Mouse (Mus musculus) MEL (cell line): ENCODE results near the gene Ndrg3. TPM values are rescaled to one million over a fixed set of nuclear protein-coding genes. Genes with fewer than 3 reads are reported as not detected.
A peak's percentile ranks its signal among the peaks of the same experiment; 100 is the strongest.

Source experiments
- DNase-seq: peaks from one replicate; pipeline ENCODE4 v3.0.0; 2011; ENCODE audit warnings: low read depth, low spot score
- H3K27ac ChIP-seq: 2 replicates; pipeline ENCODE4 v1.5.1; 2012; ENCODE audit warnings: low read depth, mild to moderate bottlenecking, control low read depth, low read length, moderate library complexity; ENCODE audit not compliant: control insufficient read depth
- H3K27me3 ChIP-seq, 2 experiments: fragments of 150-350 bp in 1 of 2; sonication (generic) in 1 of 2; 2 replicates each; pipeline ENCODE4 v1.6.1; 2012; ENCODE audit warnings: low read length in 2 of 2, mild to moderate bottlenecking in 2 of 2, improper control_type of control experiment in 1 of 2, moderate library complexity in 1 of 2; ENCODE audit not compliant: insufficient read depth in 2 of 2, control insufficient read depth in 1 of 2
- H3K36me3 ChIP-seq, 2 experiments: 2 replicates each; pipeline ENCODE4 v1.6.1; 2012 to 2014; ENCODE audit warnings: low read length in 2 of 2, improper control_type of control experiment in 1 of 2, inconsistent platforms in 1 of 2, mild to moderate bottlenecking in 1 of 2; ENCODE audit not compliant: insufficient read depth in 2 of 2, control insufficient read depth in 1 of 2
- H3K4me1 ChIP-seq, 2 experiments: fragments of 150-350 bp in 1 of 2; sonication (generic) in 1 of 2; 2 replicates each; pipeline ENCODE4 v1.6.1; 2012; ENCODE audit warnings: low read length in 2 of 2, improper control_type of control experiment in 1 of 2, mild to moderate bottlenecking in 1 of 2; ENCODE audit not compliant: insufficient read depth in 2 of 2, control insufficient read depth in 1 of 2
- H3K4me3 ChIP-seq, 2 experiments: fragments of 150-350 bp in 1 of 2; sonication (generic) in 1 of 2; 2 replicates each; pipeline ENCODE4 v1.5.1; 2012; ENCODE audit warnings: low read depth in 2 of 2, low read length in 2 of 2, mild to moderate bottlenecking in 2 of 2, moderate library complexity in 2 of 2, control low read depth in 1 of 2, improper control_type of control experiment in 1 of 2; ENCODE audit not compliant: control insufficient read depth in 1 of 2, insufficient read depth in 1 of 2
- H3K79me2 ChIP-seq: 2 replicates; pipeline ENCODE4 v1.6.1; 2012; ENCODE audit warnings: mild to moderate bottlenecking, low read length, moderate library complexity; ENCODE audit not compliant: control insufficient read depth, poor library complexity, insufficient read depth
- H3K9ac ChIP-seq: 2 replicates; pipeline ENCODE4 v1.6.1; 2012; ENCODE audit warnings: low read depth, mild to moderate bottlenecking, control low read depth, low read length, moderate library complexity; ENCODE audit not compliant: control insufficient read depth, poor library complexity, severe bottlenecking
- H3K9me3 ChIP-seq: fragments of 150-350 bp; sonication (generic); replicated peaks from 2 replicates; pipeline ENCODE4 v1.6.1; 2012; ENCODE audit warnings: mild to moderate bottlenecking, low read length, improper control_type of control experiment, moderate library complexity; ENCODE audit not compliant: insufficient read depth
- E2F4 ChIP-seq: IDR thresholded peaks from 2 replicates; pipeline ENCODE4 v1.6.1; 2011; ENCODE audit warnings: low read depth, low read length, improper control_type of control experiment, borderline replicate concordance
- EP300 ChIP-seq, 2 experiments: IDR thresholded peaks; 2 replicates each; pipeline ENCODE4 v1.6.1; 2011; ENCODE audit warnings: improper control_type of control experiment in 2 of 2, low read length in 2 of 2, low read depth in 1 of 2, mild to moderate bottlenecking in 1 of 2
- ETS1 ChIP-seq: IDR thresholded peaks from 2 replicates; pipeline ENCODE4 v1.6.1; 2012; ENCODE audit warnings: low read depth, mild to moderate bottlenecking, inconsistent platforms, low read length, improper control_type of control experiment, moderate library complexity
- GATA1 ChIP-seq: IDR thresholded peaks from 2 replicates; pipeline ENCODE4 v1.6.1; 2011; ENCODE audit warnings: low read depth, low read length, improper control_type of control experiment
- HCFC1 ChIP-seq: IDR thresholded peaks from 2 replicates; pipeline ENCODE4 v1.6.1; 2012; ENCODE audit warnings: low read depth, mild to moderate bottlenecking, inconsistent platforms, low read length, improper control_type of control experiment, moderate library complexity
- JUND ChIP-seq: IDR thresholded peaks from 2 replicates; pipeline ENCODE4 v1.6.1; 2011; ENCODE audit warnings: low read depth, mild to moderate bottlenecking, improper control_type of control experiment, low read length
- MAZ ChIP-seq: IDR thresholded peaks from 2 replicates; pipeline ENCODE4 v1.6.1; 2012; ENCODE audit warnings: low read depth, mild to moderate bottlenecking, inconsistent platforms, low read length, improper control_type of control experiment
- MYB ChIP-seq: IDR thresholded peaks from 2 replicates; pipeline ENCODE4 v1.6.1; 2011; ENCODE audit warnings: mild to moderate bottlenecking, low read depth, low read length, improper control_type of control experiment
- NELFE ChIP-seq: IDR thresholded peaks from 2 replicates; pipeline ENCODE4 v1.6.1; 2011; ENCODE audit warnings: low read depth, low read length, improper control_type of control experiment
- POLR2AphosphoS5 ChIP-seq: IDR thresholded peaks from 2 replicates; pipeline ENCODE4 v1.6.1; 2012; ENCODE audit warnings: low read depth, borderline replicate concordance, mild to moderate bottlenecking, inconsistent platforms, low read length, moderate library complexity, mixed read lengths
- RAD21 ChIP-seq: IDR thresholded peaks from 2 replicates; pipeline ENCODE4 v1.6.1; 2011; ENCODE audit warnings: mild to moderate bottlenecking, low read depth, low read length, improper control_type of control experiment
- RCOR1 ChIP-seq: IDR thresholded peaks from 2 replicates; pipeline ENCODE4 v1.6.1; 2012; ENCODE audit warnings: low read depth, mild to moderate bottlenecking, inconsistent platforms, low read length, improper control_type of control experiment
- SIN3A ChIP-seq: IDR thresholded peaks from 2 replicates; pipeline ENCODE4 v1.6.1; 2012; ENCODE audit warnings: low read length, improper control_type of control experiment, inconsistent platforms
- TAL1 ChIP-seq: IDR thresholded peaks from 2 replicates; pipeline ENCODE4 v1.6.1; 2012; ENCODE audit warnings: mild to moderate bottlenecking, inconsistent platforms, low read length, moderate library complexity, mixed read lengths
- TCF12 ChIP-seq: IDR thresholded peaks from 2 replicates; pipeline ENCODE4 v1.6.1; 2014; ENCODE audit warnings: low read depth, mild to moderate bottlenecking, inconsistent platforms, low read length, improper control_type of control experiment, moderate library complexity
- USF1 ChIP-seq: IDR thresholded peaks from 2 replicates; pipeline ENCODE4 v1.6.1; 2014; ENCODE audit warnings: low read depth, mild to moderate bottlenecking, inconsistent platforms, low read length, improper control_type of control experiment, moderate library complexity
- ZKSCAN1 ChIP-seq: IDR thresholded peaks from 2 replicates; pipeline ENCODE4 v1.6.1; 2012; ENCODE audit warnings: low read depth, mild to moderate bottlenecking, inconsistent platforms, low read length, improper control_type of control experiment, moderate library complexity
- polyA plus RNA-seq, 2 experiments: library from polyadenylated mRNA; stranded (reverse) in 1 of 2; unstranded in 1 of 2; fragments of >175 nt in 1 of 2; fragments of >200 nt in 1 of 2; gene quantifications; 2 replicates each; pipeline versions ENCODE4 v1.2.1 to v1.2.4; 2012; ENCODE audit warnings: low replicate concordance in 2 of 2, low read depth in 1 of 2; ENCODE audit not compliant: insufficient read length in 2 of 2, insufficient read depth in 1 of 2, missing spikeins in 1 of 2
- total RNA-seq: library from RNA; depleted of rRNA; stranded (reverse); fragments of 300-350 nt; gene quantifications from 2 replicates; pipeline ENCODE4 v1.2.3, GENCODE M21; 2012

Gene Ndrg3
- total and polyA plus RNA-seq, 3 experiments, result 19.0 to 39.6 TPM; not detected in 1

DNA sequence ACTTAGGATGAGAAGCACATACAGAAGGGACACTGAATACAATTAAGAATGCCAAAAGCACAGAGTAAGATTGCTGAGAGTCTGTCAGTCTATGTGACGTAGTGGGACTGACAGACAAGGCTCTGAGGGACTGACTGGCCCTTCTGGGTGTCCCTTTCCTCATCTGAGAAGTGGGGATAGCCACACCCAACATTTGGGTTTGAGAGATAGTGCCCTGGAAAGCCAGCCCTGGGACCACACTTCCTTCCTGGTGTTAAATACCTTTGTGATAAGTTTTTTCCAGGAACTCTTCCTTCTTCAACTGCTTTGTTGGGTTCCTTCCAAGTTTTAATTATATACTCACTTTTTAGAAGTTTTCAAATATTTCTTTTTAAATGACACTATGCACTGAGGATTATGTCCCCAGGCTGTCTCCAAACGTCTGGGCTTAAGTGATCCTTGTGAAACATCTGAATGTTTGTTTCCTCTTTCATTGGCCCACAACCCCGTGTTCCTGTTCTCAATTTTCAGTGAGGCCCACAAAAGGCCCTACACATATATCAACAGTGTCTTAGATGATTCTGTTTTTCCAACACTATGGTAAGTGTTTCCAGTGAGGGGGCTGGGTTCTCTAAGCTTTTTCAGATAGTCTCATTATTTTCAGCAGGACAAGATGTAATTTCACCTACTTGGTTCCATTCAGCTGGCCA, 67.5 kb downstream of the Ndrg3 start:
- H3K27ac ChIP-seq, result peak overlapping the region; percentile 79
- H3K9ac ChIP-seq, result peak overlapping the region; percentile 13; the same call in 1 of the 2 replicates
- peaks cover 0 to 18% of the 10 kb centered on the region in 2 experiments; a peak in 2 of 4 replicates for H3K36me3 ChIP-seq
- no peaks in the 10 kb centered on the region for H3K79me2 ChIP-seq
- DNase-seq, result peak; percentile 72
- TF ChIP-seq E2F4 (no peak), TCF12 (peak; percentile 84), GATA1 (peak; percentile 80), SIN3A (peak; percentile 44; the same call in 1 of the 2 replicates), MYB (no peak), EP300 (IDR thresholded peaks at IDR 0.05; ENCODE audit: low read depth in 1 of 2, low read length in 2 of 2) (peak; percentile 89 to 94), JUND (0 out of 2 replicates have a peak, but pooled peaks have one; percentile 34), ETS1 (peak; percentile 64; the same call in 1 of the 2 replicates), TAL1 (peak; percentile 86), RCOR1 (peak; percentile 80), ZKSCAN1 (no peak)
- H3K9me3 ChIP-seq, result no peaks in the 10 kb centered on the region
- H3K4me1 ChIP-seq, result peaks cover 4 to 27% of the 10 kb centered on the region in 2 experiments; a peak in 3 of 4 replicates
- H3K4me3 ChIP-seq, result no peak overlapping the region
- no peaks in the 10 kb centered on the region for H3K27me3 ChIP-seq

DNA sequence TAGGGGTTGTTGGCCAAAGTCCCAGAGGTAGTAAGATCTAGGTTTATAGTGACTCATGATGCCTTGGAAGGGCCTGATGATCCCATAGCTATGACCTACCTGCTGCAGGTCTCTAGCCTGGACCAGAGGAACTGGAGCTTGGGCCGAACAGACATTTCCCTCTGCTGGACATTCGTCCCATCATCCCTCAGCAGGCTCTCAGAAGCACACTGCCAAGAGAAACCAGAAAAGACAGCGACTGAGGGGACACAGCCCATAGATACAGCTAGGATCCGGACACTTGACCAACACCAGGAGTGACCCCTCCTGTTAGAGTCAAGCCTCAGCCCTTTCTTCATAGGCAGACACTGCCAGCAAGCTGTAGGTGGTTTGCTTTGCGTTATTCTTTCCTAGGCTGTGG, 68.8 kb downstream of the Ndrg3 start:
- peak overlapping the region; percentile 68 for H3K27ac ChIP-seq
- peak; percentile 30 for DNase-seq
- peaks cover 0 to 23% of the 10 kb centered on the region in 2 experiments; a peak in 2 of 4 replicates for H3K36me3 ChIP-seq
- H3K27me3 ChIP-seq, result no peaks in the 10 kb centered on the region
- H3K4me1 ChIP-seq, result peaks cover 4 to 28% of the 10 kb centered on the region in 2 experiments; a peak in 3 of 4 replicates
- TF ChIP-seq E2F4, result no peak
- no peak for TF ChIP-seq RAD21
- no peak for TF ChIP-seq NELFE
- TF ChIP-seq MAZ, result no peak
- no peak for TF ChIP-seq USF1
- TF ChIP-seq HCFC1, result no peak
- no peak for TF ChIP-seq POLR2AphosphoS5
- H3K9ac ChIP-seq, result no peak overlapping the region
- no peaks in the 10 kb centered on the region for H3K9me3 ChIP-seq
- H3K4me3 ChIP-seq, result no peak overlapping the region
- no peaks in the 10 kb centered on the region for H3K79me2 ChIP-seq
